Mouse (Mus musculus) neural tube, embryonic 14.5 days (tissue): ENCODE measurements around the gene Tenm2. TPM values are rescaled to one million over a fixed set of nuclear protein-coding genes. Genes with fewer than 3 reads are reported as not detected.

Experiments used
- ATAC-seq: fragments of 200-750 bp; cut with Nextera tagmentation; 2 replicates; pipeline ENCODE4 v1.8.0; 2017; ENCODE audit warnings: low read depth, mild to moderate bottlenecking, moderate TSS enrichment, moderate library complexity
- H3K27ac ChIP-seq: fragments of 300-500 bp; sonication (generic); 2 replicates; pipeline ENCODE4 v1.5.1; 2014; ENCODE audit warnings: low read depth, mild to moderate bottlenecking, control low read depth, low read length, moderate library complexity, mixed read lengths
- H3K27me3 ChIP-seq: fragments of 300-500 bp; sonication (generic); 2 replicates; pipeline ENCODE4 v1.6.1; 2014; ENCODE audit warnings: low read length; ENCODE audit not compliant: control insufficient read depth, insufficient read depth
- H3K36me3 ChIP-seq: fragments of 300-500 bp; sonication (generic); 2 replicates; pipeline ENCODE4 v1.6.1; 2014; ENCODE audit warnings: low read length, mixed read lengths; ENCODE audit not compliant: control insufficient read depth, insufficient read depth
- H3K4me1 ChIP-seq: fragments of 300-500 bp; sonication (generic); 2 replicates; pipeline ENCODE4 v1.6.1; 2014; ENCODE audit warnings: low read length; ENCODE audit not compliant: control insufficient read depth, insufficient read depth
- H3K4me2 ChIP-seq: fragments of 300-500 bp; sonication (generic); 2 replicates; pipeline ENCODE4 v1.6.1; 2014; ENCODE audit warnings: mild to moderate bottlenecking, low read depth, low read length, control low read depth
- H3K4me3 ChIP-seq: fragments of 300-500 bp; sonication (generic); 2 replicates; pipeline ENCODE4 v1.5.1; 2014; ENCODE audit warnings: low read depth, low read length, control low read depth, mixed read lengths
- H3K9ac ChIP-seq: fragments of 300-500 bp; sonication (generic); replicated peaks from 2 replicates; pipeline ENCODE4 v1.6.1; 2014; ENCODE audit warnings: low read depth, mild to moderate bottlenecking, control low read depth, low read length, mixed read lengths
- H3K9me3 ChIP-seq: fragments of 300-500 bp; sonication (generic); 2 replicates; pipeline ENCODE4 v1.6.1; 2016; ENCODE audit warnings: low read length; ENCODE audit not compliant: control insufficient read depth
- WGBS: fragments of 180-500 bp; shearing (Covaris S2); extraction: QIAGEN DNeasy Blood & Tissue Kit; methylation state at CpG from one replicate; pipeline ENCODE4 v1.1.7; 2014; 5-methylcytosine and 5-hydroxymethylcytosine counted together
- polyA plus RNA-seq: library from polyadenylated mRNA; unstranded; fragments of >200 nt; fragmentation: Nextera tagmentation; extraction: Ambion mirVana; gene quantifications from 2 replicates; pipeline ENCODE4 v1.2.1, GENCODE M21; 2014

Gene Tenm2
- polyA plus RNA-seq, 1 experiment from 2014 or later = 32.2 TPM

- H3K4me3 ChIP-seq = no peak overlapping the region
- no peak overlapping the region for H3K4me2 ChIP-seq
- no peak for ATAC-seq
- no peaks in the 10 kb centered on the region for H3K36me3 ChIP-seq
- no peaks in the 10 kb centered on the region for H3K27me3 ChIP-seq
- WGBS = 70% methylated on average over 11 of the region's 11 CpGs
- no peak overlapping the region for H3K9ac ChIP-seq
- no peaks in the 10 kb centered on the region for H3K4me1 ChIP-seq
- H3K27ac ChIP-seq = no peak overlapping the region
- no peaks in the 10 kb centered on the region for H3K9me3 ChIP-seq
Measured at GRCm38 (mm10) chr11:36831511-36831910, 404.3 kb downstream of the Tenm2 start.

GRCm38 (mm10) chr11:36824666-36825065 is 411.1 kb downstream of the Tenm2 start:
- Histone ChIP-seq H3K27me3 (no peaks in the 10 kb centered on the region), H3K4me2 (no peak overlapping the region), H3K27ac (no peak overlapping the region), H3K9ac (no peak overlapping the region), H3K36me3 (no peaks in the 10 kb centered on the region), H3K4me3 (no peak overlapping the region), H3K4me1 (no peaks in the 10 kb centered on the region), H3K9me3 (no peaks in the 10 kb centered on the region)
- 53% methylated on average over 7 of the region's 7 CpGs for WGBS
- ATAC-seq = no peak

GRCm38 (mm10) chr11:36804615-36805014 is 431.1 kb downstream of the Tenm2 start:
- no peaks in the 10 kb centered on the region for H3K27me3 ChIP-seq

GRCm38 (mm10) chr11:36802208-36802631 is 433.5 kb downstream of the Tenm2 start:
- peak; percentile 91 for ATAC-seq
- Histone ChIP-seq H3K4me1 (peaks cover 8% of the 10 kb centered on the region; the same call in 1 of the 2 replicates), H3K4me2 (peak overlapping the region; percentile 46), H3K9me3 (no peaks in the 10 kb centered on the region), H3K36me3 (no peaks in the 10 kb centered on the region), H3K27me3 (no peaks in the 10 kb centered on the region), H3K4me3 (no peak overlapping the region; the same call in 1 of the 2 replicates), H3K27ac (peak overlapping the region; percentile 71), H3K9ac (no peak overlapping the region)
- WGBS = 19% methylated on average over 8 of the region's 8 CpGs

More at GRCm38 (mm10) chr11:36804615-36805014, 431.1 kb downstream of the Tenm2 start:
- Histone ChIP-seq H3K27ac (no peak overlapping the region), H3K9me3 (no peaks in the 10 kb centered on the region), H3K4me2 (no peak overlapping the region), H3K9ac (no peak overlapping the region), H3K4me3 (no peak overlapping the region), H3K36me3 (no peaks in the 10 kb centered on the region), H3K4me1 (peaks cover 8% of the 10 kb centered on the region; the same call in 1 of the 2 replicates)
- WGBS = 64% methylated on average over 1 of the region's 1 CpGs
- no peak for ATAC-seq

- H3K4me2 ChIP-seq = peak overlapping the region; percentile 46; the same call in 1 of the 2 replicates
- H3K36me3 ChIP-seq = no peaks in the 10 kb centered on the region
Measured at GRCm38 (mm10) chr11:36801683-36802082, 434.1 kb downstream of the Tenm2 start.

GRCm38 (mm10) chr11:36799409-36799808 is 436.4 kb downstream of the Tenm2 start:
- H3K4me3 ChIP-seq = no peak overlapping the region
- H3K9me3 ChIP-seq = no peaks in the 10 kb centered on the region
- H3K9ac ChIP-seq = no peak overlapping the region
- WGBS = 75% methylated on average over 8 of the region's 8 CpGs
- H3K27me3 ChIP-seq = no peaks in the 10 kb centered on the region
- peaks cover 8% of the 10 kb centered on the region; the same call in 1 of the 2 replicates for H3K4me1 ChIP-seq
- no peaks in the 10 kb centered on the region for H3K36me3 ChIP-seq
- H3K27ac ChIP-seq = no peak overlapping the region
- no peak for ATAC-seq
- H3K4me2 ChIP-seq = no peak overlapping the region

More at GRCm38 (mm10) chr11:36801683-36802082, 434.1 kb downstream of the Tenm2 start:
- H3K27me3 ChIP-seq = no peaks in the 10 kb centered on the region
- H3K9me3 ChIP-seq = no peaks in the 10 kb centered on the region
- ATAC-seq = peak; percentile 38; the same call in 1 of the 2 replicates
- H3K9ac ChIP-seq = no peak overlapping the region
- H3K4me3 ChIP-seq = no peak overlapping the region
- H3K4me1 ChIP-seq = peaks cover 8% of the 10 kb centered on the region; the same call in 1 of the 2 replicates
- no peak overlapping the region for H3K27ac ChIP-seq
- 57% methylated on average over 4 of the region's 4 CpGs for WGBS

GRCm38 (mm10) chr11:36758009-36758408 is 477.8 kb downstream of the Tenm2 start:
- no peak overlapping the region for H3K27ac ChIP-seq
- no peaks in the 10 kb centered on the region for H3K4me1 ChIP-seq
- H3K9ac ChIP-seq = no peak overlapping the region
- H3K9me3 ChIP-seq = no peaks in the 10 kb centered on the region
- ATAC-seq = no peak
- H3K4me2 ChIP-seq = no peak overlapping the region
- H3K36me3 ChIP-seq = no peaks in the 10 kb centered on the region
- WGBS = 60% methylated on average over 3 of the region's 3 CpGs
- no peak overlapping the region for H3K4me3 ChIP-seq
- no peaks in the 10 kb centered on the region for H3K27me3 ChIP-seq

- Histone ChIP-seq H3K27ac (no peak overlapping the region), H3K36me3 (no peaks in the 10 kb centered on the region), H3K9me3 (no peaks in the 10 kb centered on the region), H3K4me3 (no peak overlapping the region), H3K4me2 (no peak overlapping the region), H3K27me3 (no peaks in the 10 kb centered on the region), H3K4me1 (no peaks in the 10 kb centered on the region), H3K9ac (no peak overlapping the region)
- 63% methylated on average over 4 of the region's 4 CpGs for WGBS
- ATAC-seq = no peak
Measured at GRCm38 (mm10) chr11:36746286-36746685, 489.5 kb downstream of the Tenm2 start.

GRCm38 (mm10) chr11:36727800-36728199 is 508.0 kb downstream of the Tenm2 start:
- Histone ChIP-seq H3K9me3 (no peaks in the 10 kb centered on the region), H3K27ac (no peak overlapping the region), H3K4me3 (no peak overlapping the region), H3K27me3 (no peaks in the 10 kb centered on the region), H3K4me2 (no peak overlapping the region), H3K9ac (no peak overlapping the region), H3K4me1 (no peaks in the 10 kb centered on the region), H3K36me3 (no peaks in the 10 kb centered on the region)
- 71% methylated on average over 3 of the region's 3 CpGs for WGBS
- no peak for ATAC-seq
